Mouse (Mus musculus) megakaryocyte-erythroid progenitor cell, adult 5 weeks (primary cell): ENCODE measurements around the gene Vmn1r142. TPM values are rescaled to one million over a fixed set of nuclear protein-coding genes. Genes with fewer than 3 reads are reported as not detected.

Experiments used
- polyA plus RNA-seq: library from polyadenylated mRNA; stranded (reverse); fragments of >175 nt; gene quantifications from 2 replicates; pipeline ENCODE4 v1.2.3, GENCODE M21; 2012

Vmn1r142 gene
- not detected in 2 replicates for polyA plus RNA-seq

GRCm38 (mm10) chr7:22163935-22164334 lies at the start of gene Vmn1r142:
Vmn1r142 (minus strand) TSS chr7:22164035.

GRCm38 (mm10) chr7:22201164-22201563 lies 37.3 kb upstream of the Vmn1r142 start, which contains the start of gene Gm8653:
Gm8653 (minus strand) TSS chr7:22201264.

GRCm38 (mm10) chr7:22189077-22189476 lies 25.2 kb upstream of the Vmn1r142 start, which contains the start of gene Vmn1r143:
Vmn1r143 (plus strand) TSS chr7:22189377.

GRCm38 (mm10) chr7:22134641-22135040 lies 29.2 kb downstream of the Vmn1r142 start, which contains the start of gene Gm10666:
Gm10666 (minus strand) TSS chr7:22134741.

GRCm38 (mm10) chr7:22118145-22118544 lies 45.7 kb downstream of the Vmn1r142 start, which contains the start of gene Gm16451:
Gm16451 (minus strand) TSS chr7:22118245.

Other genes starting within 250 kb of the Vmn1r142 start
- not detected in 2 replicates for gene Gm5891, start 242.7 kb downstream of the Vmn1r142 start, polyA plus RNA-seq
- gene Vmn1r137, start 169.4 kb downstream of the Vmn1r142 start, polyA plus RNA-seq: not detected in 2 replicates
- gene Vmn1r138, start 135.1 kb downstream of the Vmn1r142 start, polyA plus RNA-seq: not detected in 2 replicates
- gene Gm6176, start 107.7 kb downstream of the Vmn1r142 start, polyA plus RNA-seq: not detected in 2 replicates
- gene Vmn1r139, start 95.0 kb downstream of the Vmn1r142 start, polyA plus RNA-seq: not detected in 2 replicates
- not detected in 2 replicates for gene Gm16451, start 45.8 kb downstream of the Vmn1r142 start, polyA plus RNA-seq
- gene Gm10666, start 29.3 kb downstream of the Vmn1r142 start, polyA plus RNA-seq: not detected in 2 replicates
- not detected in 2 replicates for gene Vmn1r143, start 25.3 kb upstream of the Vmn1r142 start, polyA plus RNA-seq
- not detected in 2 replicates for gene Gm8653, start 37.2 kb upstream of the Vmn1r142 start, polyA plus RNA-seq
- gene Gm8453, start 65.4 kb upstream of the Vmn1r142 start, polyA plus RNA-seq: not detected in 2 replicates
- gene Gm4187, start 165.7 kb upstream of the Vmn1r142 start, polyA plus RNA-seq: not detected in 2 replicates
- not detected in 2 replicates for gene Gm8660, start 207.0 kb upstream of the Vmn1r142 start, polyA plus RNA-seq
- not detected in 2 replicates for gene Vmn1r148, start 249.5 kb upstream of the Vmn1r142 start, polyA plus RNA-seq